Mouse (Mus musculus): ENCODE data around the gene Arl9. TPM values are rescaled to one million over a fixed set of nuclear protein-coding genes. Genes with fewer than 3 reads are reported as not detected.
"Not testable (repeated sequence)": the region's sequence is repeated elsewhere in the genome, so short reads cannot be mapped to it uniquely, and the experiment has no call there.

Arl9 gene
- polyA plus RNA-seq, 1 experiment: not detected

DNA sequence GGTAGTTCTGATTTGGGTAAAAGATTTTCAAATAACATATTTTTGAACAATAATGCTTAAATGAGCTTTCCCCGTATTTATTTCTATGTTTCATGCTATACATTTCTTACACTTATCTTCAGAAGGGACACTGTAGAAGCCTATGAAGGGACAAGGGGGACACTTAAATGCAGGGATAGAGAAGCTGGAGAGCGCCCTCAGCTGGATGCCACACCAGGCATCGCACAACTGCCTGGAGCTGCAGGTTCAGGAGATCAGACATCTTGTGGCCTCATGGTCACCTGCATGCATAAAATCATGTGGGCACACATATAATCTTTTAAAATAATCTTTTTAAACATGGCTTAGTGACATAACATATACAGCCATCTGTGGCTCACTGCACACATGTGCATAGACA is 39.2 kb upstream of the Arl9 start:
- TF ChIP-seq EP300 (IDR thresholded peaks at IDR 0.05; ENCODE audit: insufficient read depth, low read depth, low read length) (no peak), POLR2A (IDR thresholded peaks at IDR 0.05; ENCODE audit: insufficient read depth, low read length) (no peak), CTCF (IDR thresholded peaks at IDR 0.05; ENCODE audit: low read depth, low read length) (peak; percentile 62)
- H3K36me3 ChIP-seq (ENCODE audit: control insufficient read depth, insufficient read depth, low read length, poor library complexity, severe bottlenecking): peaks cover 90% of the 10 kb centered on the region
- no peak overlapping the region for H3K9ac ChIP-seq (ENCODE audit: low read depth, poor library complexity, severe bottlenecking)
- H3K4me3 ChIP-seq (ENCODE audit: low read depth, low read length): no peak overlapping the region
- no peaks in the 10 kb centered on the region for H3K9me3 ChIP-seq (replicated peaks; ENCODE audit: control insufficient read depth, insufficient read depth, low read length, poor library complexity, severe bottlenecking)
- H3K4me1 ChIP-seq (ENCODE audit: control insufficient read depth, insufficient read depth, low read length): no peaks in the 10 kb centered on the region
- H3K27me3 ChIP-seq (ENCODE audit: control insufficient read depth, insufficient read depth, low read length, poor library complexity, severe bottlenecking): no peaks in the 10 kb centered on the region
- H3K27ac ChIP-seq (ENCODE audit: insufficient read depth, low read length): no peak overlapping the region

DNA sequence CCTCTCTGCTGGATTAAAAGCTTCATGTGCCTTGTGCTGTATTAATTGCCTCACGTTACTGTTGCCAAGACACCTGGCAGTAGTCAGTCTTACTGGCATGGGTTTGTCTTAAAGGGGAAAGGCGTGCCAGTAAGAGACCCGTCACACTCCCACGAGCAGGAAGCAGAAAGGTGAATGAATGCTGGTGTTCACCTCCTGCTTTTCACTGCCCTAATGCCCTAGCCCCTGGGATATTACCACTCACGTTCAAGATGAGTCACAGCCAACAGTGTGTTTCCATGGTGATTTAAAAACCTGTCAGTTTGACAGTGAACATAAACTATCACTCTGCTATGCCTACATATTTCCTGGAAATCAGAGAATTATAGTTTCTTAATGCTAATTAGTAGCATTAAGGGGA is 34.6 kb upstream of the Arl9 start:
- Histone ChIP-seq H3K36me3 (ENCODE audit: control insufficient read depth, insufficient read depth, low read length, poor library complexity, severe bottlenecking) (peaks cover 49% of the 10 kb centered on the region), H3K27me3 (ENCODE audit: control insufficient read depth, insufficient read depth, low read length, poor library complexity, severe bottlenecking) (no peaks in the 10 kb centered on the region), H3K27ac (ENCODE audit: insufficient read depth, low read length) (no peak overlapping the region), H3K9me3 (replicated peaks; ENCODE audit: control insufficient read depth, insufficient read depth, low read length, poor library complexity, severe bottlenecking) (no peaks in the 10 kb centered on the region), H3K4me1 (ENCODE audit: control insufficient read depth, insufficient read depth, low read length) (no peaks in the 10 kb centered on the region), H3K4me3 (ENCODE audit: low read depth, low read length) (no peak overlapping the region), H3K9ac (ENCODE audit: low read depth, poor library complexity, severe bottlenecking) (no peak overlapping the region)
- TF ChIP-seq POLR2A (IDR thresholded peaks at IDR 0.05; ENCODE audit: insufficient read depth, low read length) (no peak), EP300 (IDR thresholded peaks at IDR 0.05; ENCODE audit: insufficient read depth, low read depth, low read length) (no peak), CTCF (IDR thresholded peaks at IDR 0.05; ENCODE audit: low read depth, low read length) (no peak)

DNA sequence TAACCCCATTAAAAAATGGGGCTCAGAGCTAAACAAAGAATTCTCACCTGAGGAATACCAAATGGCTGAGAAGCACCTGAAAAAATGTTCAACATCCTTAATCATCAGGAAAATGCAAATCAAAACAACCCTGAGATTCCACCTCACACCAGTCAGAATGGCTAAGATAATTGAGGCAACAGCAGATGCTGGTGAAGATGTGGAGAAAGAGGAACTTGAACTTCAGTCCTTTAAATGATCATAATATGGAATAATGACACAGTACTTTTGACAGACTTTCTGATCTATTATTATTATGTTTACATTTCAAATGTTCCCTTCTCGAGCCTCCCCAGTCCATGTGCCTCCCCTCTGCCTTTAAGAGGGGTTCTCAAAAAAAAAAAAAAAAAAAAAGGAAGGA is 32.7 kb upstream of the Arl9 start:
- H3K27ac ChIP-seq (ENCODE audit: insufficient read depth, low read length); H3K4me1 ChIP-seq (ENCODE audit: control insufficient read depth, insufficient read depth, low read length); H3K9ac ChIP-seq (ENCODE audit: low read depth, poor library complexity, severe bottlenecking); H3K9me3 ChIP-seq (replicated peaks; ENCODE audit: control insufficient read depth, insufficient read depth, low read length, poor library complexity, severe bottlenecking); H3K27me3 ChIP-seq (ENCODE audit: control insufficient read depth, insufficient read depth, low read length, poor library complexity, severe bottlenecking); H3K4me3 ChIP-seq (ENCODE audit: low read depth, low read length): not testable (repeated sequence)
- H3K36me3 ChIP-seq (ENCODE audit: control insufficient read depth, insufficient read depth, low read length, poor library complexity, severe bottlenecking): peaks cover 32% of the 10 kb centered on the region

DNA sequence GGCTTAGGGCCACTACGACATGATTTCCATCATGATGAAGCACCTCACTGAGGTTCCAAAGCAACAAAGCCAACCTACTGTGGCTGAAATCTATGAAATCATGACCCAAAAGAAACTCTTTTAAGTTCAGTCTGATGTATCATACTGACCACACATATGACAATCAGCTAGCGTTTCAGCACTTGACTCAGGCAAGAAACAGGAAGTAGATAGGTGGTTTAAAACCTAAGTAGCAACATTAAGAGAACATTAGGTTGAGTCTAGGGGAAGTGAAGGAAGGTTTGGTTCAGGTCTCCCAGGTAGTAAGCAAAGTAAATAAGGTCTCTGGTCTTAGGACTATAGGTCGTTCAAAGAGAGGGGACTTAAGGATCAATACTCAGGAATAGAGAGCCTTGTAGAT is 30.4 kb upstream of the Arl9 start:
- peaks cover 19% of the 10 kb centered on the region for H3K36me3 ChIP-seq (ENCODE audit: control insufficient read depth, insufficient read depth, low read length, poor library complexity, severe bottlenecking)
- no peak overlapping the region for H3K9ac ChIP-seq (ENCODE audit: low read depth, poor library complexity, severe bottlenecking)
- no peak for TF ChIP-seq CTCF (IDR thresholded peaks at IDR 0.05; ENCODE audit: low read depth, low read length)
- TF ChIP-seq POLR2A (IDR thresholded peaks at IDR 0.05; ENCODE audit: insufficient read depth, low read length): no peak
- TF ChIP-seq EP300 (IDR thresholded peaks at IDR 0.05; ENCODE audit: insufficient read depth, low read depth, low read length): no peak

DNA sequence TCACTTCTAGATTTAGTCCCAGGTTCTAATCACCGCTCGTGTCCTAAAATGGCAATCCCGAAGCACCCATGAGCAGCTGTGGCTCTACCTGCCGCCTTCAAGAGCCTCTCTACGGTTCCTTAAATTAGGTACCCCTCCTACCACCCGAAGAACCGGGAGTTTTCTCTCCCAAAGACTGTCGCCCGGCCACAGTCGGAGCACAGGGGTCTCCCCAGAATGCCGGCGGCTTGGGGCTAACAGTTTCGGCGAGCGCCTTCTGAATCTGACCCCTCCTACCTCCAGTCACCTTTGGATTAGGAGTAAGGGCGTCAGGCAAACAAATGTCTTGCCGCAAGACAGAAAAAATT is 29.7 kb upstream of the Arl9 start:
- TF ChIP-seq CTCF (IDR thresholded peaks at IDR 0.05; ENCODE audit: low read depth, low read length): no peak
- H3K27me3 ChIP-seq (ENCODE audit: control insufficient read depth, insufficient read depth, low read length, poor library complexity, severe bottlenecking): no peaks in the 10 kb centered on the region
- H3K36me3 ChIP-seq (ENCODE audit: control insufficient read depth, insufficient read depth, low read length, poor library complexity, severe bottlenecking): peaks cover 16% of the 10 kb centered on the region
- no peak overlapping the region for H3K27ac ChIP-seq (ENCODE audit: insufficient read depth, low read length)
- H3K9ac ChIP-seq (ENCODE audit: low read depth, poor library complexity, severe bottlenecking): peak overlapping the region; percentile 85
- no peaks in the 10 kb centered on the region for H3K4me1 ChIP-seq (ENCODE audit: control insufficient read depth, insufficient read depth, low read length)
- peak overlapping the region; percentile 99 for H3K4me3 ChIP-seq (ENCODE audit: low read depth, low read length)
- no peaks in the 10 kb centered on the region for H3K9me3 ChIP-seq (replicated peaks; ENCODE audit: control insufficient read depth, insufficient read depth, low read length, poor library complexity, severe bottlenecking)

More for the DNA sequence above, 30.4 kb upstream of the Arl9 start:
- Histone ChIP-seq H3K27ac (ENCODE audit: insufficient read depth, low read length) (no peak overlapping the region), H3K4me3 (ENCODE audit: low read depth, low read length) (no peak overlapping the region), H3K4me1 (ENCODE audit: control insufficient read depth, insufficient read depth, low read length) (no peaks in the 10 kb centered on the region), H3K9me3 (replicated peaks; ENCODE audit: control insufficient read depth, insufficient read depth, low read length, poor library complexity, severe bottlenecking) (no peaks in the 10 kb centered on the region), H3K27me3 (ENCODE audit: control insufficient read depth, insufficient read depth, low read length, poor library complexity, severe bottlenecking) (no peaks in the 10 kb centered on the region)

DNA sequence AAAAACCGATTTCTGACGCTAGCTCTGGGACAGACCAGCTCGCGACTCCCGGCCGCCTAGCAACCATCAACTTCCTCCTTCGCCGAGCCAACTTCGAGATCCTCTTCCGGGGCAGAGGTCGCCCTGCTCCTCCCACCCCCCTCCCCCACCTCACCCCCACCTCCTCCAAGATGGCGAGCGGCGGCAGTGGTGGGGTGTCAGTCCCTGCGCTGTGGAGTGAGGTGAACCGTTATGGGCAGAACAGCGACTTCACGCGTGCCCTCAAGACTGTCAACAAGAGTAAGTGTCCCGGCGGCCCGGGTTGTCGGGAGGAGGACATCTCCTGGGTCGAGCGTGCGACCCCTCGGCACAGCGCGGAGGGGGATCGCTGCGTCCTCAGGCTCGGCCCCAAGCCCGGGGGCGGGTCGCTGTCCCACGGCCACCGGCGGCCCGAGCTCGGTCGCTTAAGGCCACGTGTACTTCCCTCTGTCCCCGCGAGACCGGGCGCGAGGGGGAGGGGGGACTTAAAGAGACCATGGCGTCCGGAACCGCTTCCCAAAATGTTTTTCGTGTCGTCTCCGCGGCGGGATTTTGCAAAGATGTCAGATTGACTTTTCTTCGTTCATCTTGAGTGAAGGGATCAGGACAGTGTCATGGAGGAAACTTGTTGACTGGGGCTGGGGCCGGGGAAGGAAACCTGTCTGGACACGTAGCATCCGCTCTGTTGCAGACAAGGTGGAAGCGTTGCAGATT is 29.1 kb upstream of the Arl9 start, which contains the start of gene Srp72:
TSS of gene Srp72 (plus strand) at position 130 of the 732 bp plus-strand sequence.
- Histone ChIP-seq H3K9ac (ENCODE audit: low read depth, poor library complexity, severe bottlenecking) (peak within 1 kb of the TSS; percentile 85), H3K36me3 (ENCODE audit: control insufficient read depth, insufficient read depth, low read length, poor library complexity, severe bottlenecking) (peaks cover 14% of the 10 kb centered on the region), H3K27ac (ENCODE audit: insufficient read depth, low read length) (no peak within 1 kb of the TSS), H3K9me3 (replicated peaks; ENCODE audit: control insufficient read depth, insufficient read depth, low read length, poor library complexity, severe bottlenecking) (no peaks in the 10 kb centered on the region), H3K4me3 (ENCODE audit: low read depth, low read length) (peak within 1 kb of the TSS; percentile 99), H3K4me1 (ENCODE audit: control insufficient read depth, insufficient read depth, low read length) (no peaks in the 10 kb centered on the region), H3K27me3 (ENCODE audit: control insufficient read depth, insufficient read depth, low read length, poor library complexity, severe bottlenecking) (no peaks in the 10 kb centered on the region)
- no peak for TF ChIP-seq CTCF (IDR thresholded peaks at IDR 0.05; ENCODE audit: low read depth, low read length)
- peak; percentile 40 for TF ChIP-seq POLR2A (IDR thresholded peaks at IDR 0.05; ENCODE audit: insufficient read depth, low read length)

Measured in ES-Bruce4 (cell line).